Mouse (Mus musculus) heart, postnatal 0 days (tissue): ENCODE data around the gene Rpe. TPM values are rescaled to one million over a fixed set of nuclear protein-coding genes. Genes with fewer than 3 reads are reported as not detected.
A peak's percentile ranks its signal among the peaks of the same experiment; 100 is the strongest.
"Not testable (repeated sequence)": the region's sequence is repeated elsewhere in the genome, so short reads cannot be mapped to it uniquely, and the experiment has no call there.

ENCODE experiments used
- ATAC-seq: fragments of 200-750 bp; cut with Nextera tagmentation; 2 replicates; pipeline ENCODE4 v1.8.0; 2017; ENCODE audit warnings: low read depth, moderate number of reproducible peaks, moderate library complexity; ENCODE audit not compliant: insufficient read depth
- DNase-seq: peaks from one replicate; pipeline ENCODE4 v3.0.0-alpha.2; 2016; ENCODE audit warnings: low spot score
- H3K27ac ChIP-seq: fragments of 300-500 bp; sonication (generic); 2 replicates; pipeline ENCODE4 v1.5.1; 2014; ENCODE audit warnings: low read depth, mild to moderate bottlenecking
- H3K27me3 ChIP-seq: fragments of 300-500 bp; sonication (generic); 2 replicates; pipeline ENCODE4 v1.6.1; 2014; ENCODE audit warnings: low read length, mixed read lengths; ENCODE audit not compliant: control insufficient read depth, insufficient read depth
- H3K36me3 ChIP-seq: fragments of 300-500 bp; sonication (generic); replicated peaks from 2 replicates; pipeline ENCODE4 v1.6.1; 2014; ENCODE audit warnings: low read length, mixed read lengths; ENCODE audit not compliant: control insufficient read depth, insufficient read depth
- H3K4me1 ChIP-seq: fragments of 300-500 bp; sonication (generic); 2 replicates; pipeline ENCODE4 v1.6.1; 2014; ENCODE audit warnings: antibody characterized with exemption; ENCODE audit not compliant: control insufficient read depth, insufficient read depth
- H3K4me2 ChIP-seq: fragments of 300-500 bp; sonication (generic); 2 replicates; pipeline ENCODE4 v1.6.1; 2014; ENCODE audit warnings: low read depth, mild to moderate bottlenecking, low read length, moderate library complexity
- H3K4me3 ChIP-seq: fragments of 300-500 bp; sonication (generic); 2 replicates; pipeline ENCODE4 v1.5.1; 2014; ENCODE audit warnings: low read depth, low read length
- H3K9ac ChIP-seq: fragments of 300-500 bp; sonication (generic); replicated peaks from 2 replicates; pipeline ENCODE4 v1.6.1; 2014; ENCODE audit warnings: low read depth, low read length, mixed read lengths
- H3K9me3 ChIP-seq: fragments of 300-500 bp; sonication (generic); replicated peaks from 2 replicates; pipeline ENCODE4 v1.6.1; 2016; ENCODE audit warnings: low read length; ENCODE audit not compliant: control insufficient read depth
- CTCF ChIP-seq: IDR thresholded peaks from 2 replicates; pipeline ENCODE4 v1.5.1; 2016; ENCODE audit warnings: antibody characterized with exemption, control low read depth, low read depth
- EP300 ChIP-seq: IDR thresholded peaks from 2 replicates; pipeline ENCODE4 v1.6.1; 2016; ENCODE audit warnings: antibody characterized with exemption, low read depth
- WGBS: fragments of 180-500 bp; shearing (Covaris S2); extraction: QIAGEN DNeasy Blood & Tissue Kit; methylation state at CpG from one replicate; pipeline ENCODE4 v1.1.7; 2014; 5-methylcytosine and 5-hydroxymethylcytosine counted together
- polyA plus RNA-seq: library from polyadenylated mRNA; unstranded; fragments of >200 nt; fragmentation: Nextera tagmentation; extraction: Ambion mirVana; gene quantifications from 2 replicates; pipeline ENCODE4 v1.2.1, GENCODE M21; 2015
- total RNA-seq: library from RNA; depleted of rRNA; stranded (reverse); fragments of >200 nt; gene quantifications from 2 replicates; pipeline ENCODE4 v1.2.3, GENCODE M21; 2014; ENCODE audit warnings: low replicate concordance

Gene Rpe
- total and polyA plus RNA-seq, 2 experiments from 2014 or later = 16.6 to 17.4 TPM

- no peak overlapping the region for H3K9ac ChIP-seq
- H3K27me3 ChIP-seq = no peaks in the 10 kb centered on the region
- ATAC-seq (no peak), DNase-seq (no peak)
- H3K36me3 ChIP-seq = no peaks in the 10 kb centered on the region
- H3K9me3 ChIP-seq = no peaks in the 10 kb centered on the region
- no peak for TF ChIP-seq CTCF
- no peak for TF ChIP-seq EP300
- H3K4me1 ChIP-seq = no peaks in the 10 kb centered on the region
- 57% methylated on average over 5 of the region's 5 CpGs for WGBS
- no peak overlapping the region for H3K4me2 ChIP-seq
- no peak overlapping the region for H3K27ac ChIP-seq
- H3K4me3 ChIP-seq = no peak overlapping the region
Observed at GRCm38 (mm10) chr1:66694266-66694665, 6.4 kb upstream of the Rpe start.

GRCm38 (mm10) chr1:66695296-66695695 lies 5.3 kb upstream of the Rpe start:
- Histone ChIP-seq H3K9ac (no peak overlapping the region), H3K4me3 (no peak overlapping the region), H3K27ac (no peak overlapping the region), H3K4me2 (peak overlapping the region; percentile 20; the same call in 1 of the 2 replicates), H3K4me1 (no peaks in the 10 kb centered on the region), H3K36me3 (no peaks in the 10 kb centered on the region), H3K9me3 (no peaks in the 10 kb centered on the region), H3K27me3 (no peaks in the 10 kb centered on the region)
- no peak for TF ChIP-seq EP300
- TF ChIP-seq CTCF = no peak
- WGBS = 36% methylated on average over 7 of the region's 7 CpGs
- DNase-seq (no peak), ATAC-seq (no peak)

- not testable (repeated sequence) for H3K9ac ChIP-seq, H3K27me3 ChIP-seq, H3K4me2 ChIP-seq, H3K27ac ChIP-seq, H3K9me3 ChIP-seq, ATAC-seq, H3K4me3 ChIP-seq, H3K4me1 ChIP-seq, H3K36me3 ChIP-seq, DNase-seq
- WGBS = 84% methylated on average over 10 of the region's 10 CpGs
Observed at GRCm38 (mm10) chr1:66699630-66700029, 1.0 kb upstream of the Rpe start.

GRCm38 (mm10) chr1:66700149-66700692 lies 410 bp upstream of the Rpe start:
- ATAC-seq (no peak), DNase-seq (no peak)
- peak overlapping the region; percentile 95 for H3K4me2 ChIP-seq
- TF ChIP-seq CTCF (no peak), EP300 (no peak)
- H3K27me3 ChIP-seq = no peaks in the 10 kb centered on the region
- H3K27ac ChIP-seq = no peak overlapping the region
- peaks cover 6% of the 10 kb centered on the region for H3K4me1 ChIP-seq
- WGBS = 54% methylated on average over 5 of the region's 5 CpGs
- H3K9ac ChIP-seq = peak overlapping the region; percentile 82
- H3K4me3 ChIP-seq = peak overlapping the region; percentile 97
- H3K9me3 ChIP-seq = no peaks in the 10 kb centered on the region
- H3K36me3 ChIP-seq = no peaks in the 10 kb centered on the region; the same call in 1 of the 2 replicates

GRCm38 (mm10) chr1:66701576-66701940 lies 927 bp downstream of the Rpe start:
- Histone ChIP-seq H3K4me2 (peak overlapping the region; percentile 95), H3K9me3 (no peaks in the 10 kb centered on the region), H3K4me1 (peaks cover 6% of the 10 kb centered on the region), H3K36me3 (no peaks in the 10 kb centered on the region; the same call in 1 of the 2 replicates), H3K4me3 (peak overlapping the region; percentile 97), H3K27ac (peak overlapping the region; percentile 84; the same call in 1 of the 2 replicates), H3K27me3 (no peaks in the 10 kb centered on the region), H3K9ac (peak overlapping the region; percentile 82)
- no peak for TF ChIP-seq EP300
- TF ChIP-seq CTCF = no peak
- DNase-seq (no peak), ATAC-seq (no peak)
- WGBS = 25% methylated on average over 2 of the region's 2 CpGs

- Histone ChIP-seq H3K36me3 (no peaks in the 10 kb centered on the region; the same call in 1 of the 2 replicates), H3K27me3 (no peaks in the 10 kb centered on the region), H3K9me3 (no peaks in the 10 kb centered on the region), H3K4me3 (no peak overlapping the region), H3K27ac (no peak overlapping the region), H3K4me1 (peaks cover 6% of the 10 kb centered on the region), H3K9ac (0 out of 2 replicates have a peak overlapping the region, but pooled peaks have one; percentile 82), H3K4me2 (no peak overlapping the region)
- DNase-seq (no peak), ATAC-seq (no peak)
- TF ChIP-seq CTCF (no peak), EP300 (no peak)
- WGBS = 68% methylated on average over 4 of the region's 4 CpGs
Observed at GRCm38 (mm10) chr1:66702623-66703345, 2.2 kb downstream of the Rpe start.
